Mouse (Mus musculus): ENCODE results near the gene Ide. TPM values are rescaled to one million over a fixed set of nuclear protein-coding genes. Genes with fewer than 3 reads are reported as not detected.

Ide gene
- polyA plus RNA-seq, 1 experiment from 2014 or later, result 15.6 TPM

GRCm38 (mm10) chr19:37374941-37375754 lies 37.5 kb upstream of the Ide start:
- Histone ChIP-seq H3K9ac (replicated peaks; ENCODE audit: low read depth) (peak overlapping the region; percentile 78), H3K9me3 (ENCODE audit: low read length) (no peaks in the 10 kb centered on the region), H3K27me3 (replicated peaks; ENCODE audit: insufficient read depth, low read length) (no peaks in the 10 kb centered on the region), H3K27ac (ENCODE audit: low read length) (peak overlapping the region; percentile 94), H3K4me2 (replicated peaks; ENCODE audit: low read depth, low read length) (peak overlapping the region; percentile 81), H3K4me3 (ENCODE audit: low read depth, low read length) (peak overlapping the region; percentile 90), H3K4me1 (ENCODE audit: insufficient read depth, low read depth, low read length) (peaks cover 4% of the 10 kb centered on the region; the same call in 1 of the 2 replicates), H3K36me3 (ENCODE audit: insufficient read depth, low read length) (no peaks in the 10 kb centered on the region)
- ATAC-seq (no peak), DNase-seq (ENCODE audit: low spot score) (no peak)
- TF ChIP-seq CTCF (IDR thresholded peaks at IDR 0.05) (peak; percentile 22; the same call in 1 of the 2 replicates), EP300 (IDR thresholded peaks at IDR 0.05) (no peak)
- 18% methylated on average over 7 of the region's 7 CpGs for WGBS

GRCm38 (mm10) chr19:37370356-37370755 lies 32.7 kb upstream of the Ide start:
- Histone ChIP-seq H3K4me1 (ENCODE audit: insufficient read depth, low read depth, low read length) (peaks cover 2% of the 10 kb centered on the region; the same call in 1 of the 2 replicates), H3K9ac (replicated peaks; ENCODE audit: low read depth) (no peak overlapping the region), H3K4me2 (replicated peaks; ENCODE audit: low read depth, low read length) (no peak overlapping the region), H3K9me3 (ENCODE audit: low read length) (no peaks in the 10 kb centered on the region), H3K27ac (ENCODE audit: low read length) (no peak overlapping the region), H3K27me3 (replicated peaks; ENCODE audit: insufficient read depth, low read length) (no peaks in the 10 kb centered on the region), H3K36me3 (ENCODE audit: insufficient read depth, low read length) (no peaks in the 10 kb centered on the region), H3K4me3 (ENCODE audit: low read depth, low read length) (no peak overlapping the region)
- WGBS, result 83% methylated on average over 5 of the region's 5 CpGs
- DNase-seq (ENCODE audit: low spot score), result peak; percentile 13
- ATAC-seq, result no peak
- no peak for TF ChIP-seq EP300 (IDR thresholded peaks at IDR 0.05)
- TF ChIP-seq CTCF (IDR thresholded peaks at IDR 0.05), result no peak

GRCm38 (mm10) chr19:37369921-37370320 lies 32.3 kb upstream of the Ide start:
- ATAC-seq (no peak), DNase-seq (ENCODE audit: low spot score) (no peak)
- H3K9ac ChIP-seq (replicated peaks; ENCODE audit: low read depth), result no peak overlapping the region
- no peaks in the 10 kb centered on the region for H3K4me1 ChIP-seq (ENCODE audit: insufficient read depth, low read depth, low read length)
- no peak overlapping the region for H3K4me3 ChIP-seq (ENCODE audit: low read depth, low read length)
- H3K27me3 ChIP-seq (replicated peaks; ENCODE audit: insufficient read depth, low read length), result no peaks in the 10 kb centered on the region
- no peaks in the 10 kb centered on the region for H3K9me3 ChIP-seq (ENCODE audit: low read length)
- no peak overlapping the region for H3K27ac ChIP-seq (ENCODE audit: low read length)
- H3K36me3 ChIP-seq (ENCODE audit: insufficient read depth, low read length), result no peaks in the 10 kb centered on the region
- TF ChIP-seq EP300 (IDR thresholded peaks at IDR 0.05), result no peak
- no peak for TF ChIP-seq CTCF (IDR thresholded peaks at IDR 0.05)
- H3K4me2 ChIP-seq (replicated peaks; ENCODE audit: low read depth, low read length), result no peak overlapping the region
- WGBS, result 77% methylated on average over 4 of the region's 4 CpGs

GRCm38 (mm10) chr19:37368990-37369389 lies 31.3 kb upstream of the Ide start:
- WGBS, result 53% methylated on average over 1 of the region's 1 CpGs
- TF ChIP-seq CTCF (IDR thresholded peaks at IDR 0.05) (no peak), EP300 (IDR thresholded peaks at IDR 0.05) (no peak)
- Histone ChIP-seq H3K4me3 (ENCODE audit: low read depth, low read length) (no peak overlapping the region), H3K36me3 (ENCODE audit: insufficient read depth, low read length) (no peaks in the 10 kb centered on the region), H3K4me2 (replicated peaks; ENCODE audit: low read depth, low read length) (no peak overlapping the region), H3K27ac (ENCODE audit: low read length) (no peak overlapping the region), H3K9ac (replicated peaks; ENCODE audit: low read depth) (no peak overlapping the region), H3K9me3 (ENCODE audit: low read length) (no peaks in the 10 kb centered on the region), H3K4me1 (ENCODE audit: insufficient read depth, low read depth, low read length) (no peaks in the 10 kb centered on the region), H3K27me3 (replicated peaks; ENCODE audit: insufficient read depth, low read length) (no peaks in the 10 kb centered on the region)
- DNase-seq (ENCODE audit: low spot score), result no peak
- ATAC-seq, result no peak

- H3K27me3 ChIP-seq (replicated peaks; ENCODE audit: insufficient read depth, low read length), result no peaks in the 10 kb centered on the region
- 75% methylated on average over 11 of the region's 11 CpGs for WGBS
Measured at GRCm38 (mm10) chr19:37363128-37363939, 25.7 kb upstream of the Ide start.

GRCm38 (mm10) chr19:37362545-37362944 lies 24.9 kb upstream of the Ide start:
- no peak overlapping the region for H3K4me3 ChIP-seq (ENCODE audit: low read depth, low read length)
- no peaks in the 10 kb centered on the region for H3K4me1 ChIP-seq (ENCODE audit: insufficient read depth, low read depth, low read length)
- no peak overlapping the region for H3K4me2 ChIP-seq (replicated peaks; ENCODE audit: low read depth, low read length)
- 44% methylated on average over 5 of the region's 5 CpGs for WGBS
- DNase-seq (ENCODE audit: low spot score) (peak; percentile 15), ATAC-seq (no peak)
- no peaks in the 10 kb centered on the region for H3K36me3 ChIP-seq (ENCODE audit: insufficient read depth, low read length)
- H3K27ac ChIP-seq (ENCODE audit: low read length), result no peak overlapping the region
- H3K27me3 ChIP-seq (replicated peaks; ENCODE audit: insufficient read depth, low read length), result no peaks in the 10 kb centered on the region
- no peak for TF ChIP-seq EP300 (IDR thresholded peaks at IDR 0.05)
- no peak for TF ChIP-seq CTCF (IDR thresholded peaks at IDR 0.05)
- H3K9me3 ChIP-seq (ENCODE audit: low read length), result no peaks in the 10 kb centered on the region
- H3K9ac ChIP-seq (replicated peaks; ENCODE audit: low read depth), result no peak overlapping the region

More at GRCm38 (mm10) chr19:37363128-37363939, 25.7 kb upstream of the Ide start:
- ATAC-seq (no peak), DNase-seq (ENCODE audit: low spot score) (no peak)
- no peak overlapping the region for H3K9ac ChIP-seq (replicated peaks; ENCODE audit: low read depth)
- no peaks in the 10 kb centered on the region for H3K36me3 ChIP-seq (ENCODE audit: insufficient read depth, low read length)
- no peak overlapping the region for H3K4me2 ChIP-seq (replicated peaks; ENCODE audit: low read depth, low read length)
- H3K27ac ChIP-seq (ENCODE audit: low read length), result no peak overlapping the region
- H3K4me3 ChIP-seq (ENCODE audit: low read depth, low read length), result no peak overlapping the region
- no peak for TF ChIP-seq CTCF (IDR thresholded peaks at IDR 0.05)
- no peak for TF ChIP-seq EP300 (IDR thresholded peaks at IDR 0.05)
- H3K4me1 ChIP-seq (ENCODE audit: insufficient read depth, low read depth, low read length), result no peaks in the 10 kb centered on the region
- no peaks in the 10 kb centered on the region for H3K9me3 ChIP-seq (ENCODE audit: low read length)

Data from lung, postnatal 0 days (tissue).